Mouse (Mus musculus) heart, embryonic 10.5 days (tissue): ENCODE data around the gene Pkp4. TPM values are rescaled to one million over a fixed set of nuclear protein-coding genes. Genes with fewer than 3 reads are reported as not detected.

Experiments used
- DNase-seq: peaks from one replicate; pipeline ENCODE4 v3.0.0-alpha.2; 2017; ENCODE audit warnings: low spot score
- H3K27ac ChIP-seq: fragments of 300-500 bp; sonication (generic); 2 replicates; pipeline ENCODE4 v1.5.1; 2016; ENCODE audit warnings: mild to moderate bottlenecking
- H3K27me3 ChIP-seq: fragments of 300-500 bp; sonication (generic); 2 replicates; pipeline ENCODE4 v1.6.1; 2016; ENCODE audit warnings: mild to moderate bottlenecking; ENCODE audit not compliant: poor library complexity, insufficient read depth, severe bottlenecking
- H3K36me3 ChIP-seq: fragments of 300-500 bp; sonication (generic); 2 replicates; pipeline ENCODE4 v1.6.1; 2016; ENCODE audit warnings: mild to moderate bottlenecking, moderate library complexity
- H3K4me1 ChIP-seq: fragments of 300-500 bp; sonication (generic); 2 replicates; pipeline ENCODE4 v1.6.1; 2016; ENCODE audit warnings: mild to moderate bottlenecking
- H3K4me3 ChIP-seq: fragments of 300-500 bp; sonication (generic); 2 replicates; pipeline ENCODE4 v1.5.1; 2016; ENCODE audit warnings: mild to moderate bottlenecking, moderate library complexity
- H3K9me3 ChIP-seq: fragments of 300-500 bp; sonication (generic); 2 replicates; pipeline ENCODE4 v1.6.1; 2016; ENCODE audit warnings: mild to moderate bottlenecking, moderate library complexity
- WGBS: fragments of 180-500 bp; shearing (Covaris S2); methylation state at CpG from one replicate; pipeline ENCODE4 v1.1.7; 2016; 5-methylcytosine and 5-hydroxymethylcytosine counted together
- polyA plus RNA-seq: library from polyadenylated mRNA; unstranded; fragments of >200 nt; fragmentation: Nextera tagmentation; extraction: Ambion mirVana; gene quantifications from 2 replicates; pipeline ENCODE4 v1.2.1, GENCODE M21; 2016

The Pkp4 gene
- polyA plus RNA-seq, 1 experiment from 2014 or later = 18.5 TPM

DNA sequence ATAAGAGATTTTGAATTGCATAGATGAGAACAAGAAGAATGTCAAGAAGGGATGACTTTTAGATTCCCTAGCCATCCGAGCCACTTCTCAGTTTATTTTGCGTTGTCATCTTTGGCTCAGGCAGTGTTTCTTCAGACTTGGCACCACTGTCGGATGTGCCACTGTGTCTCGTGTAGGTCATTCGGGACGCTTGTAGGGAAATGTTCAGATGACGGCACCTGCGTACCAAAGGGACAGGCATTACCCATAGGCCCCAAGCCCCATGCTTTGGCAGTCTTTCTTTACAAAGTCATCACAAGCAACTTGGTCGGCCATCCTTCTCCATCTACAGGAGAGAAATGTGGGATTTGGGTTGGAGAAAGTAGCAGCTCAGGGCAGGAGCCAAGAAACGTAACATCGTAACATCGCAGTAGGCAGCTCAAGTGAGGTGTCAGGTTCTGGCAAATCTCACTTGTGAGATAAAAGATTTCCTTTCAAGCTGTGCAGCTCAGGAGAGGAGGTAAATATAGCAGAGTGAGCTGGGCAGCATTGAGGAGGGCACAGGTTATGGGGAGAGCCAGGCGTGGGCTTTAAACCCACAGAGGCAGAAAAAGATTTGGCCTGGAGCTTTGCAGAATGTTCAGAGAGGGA lies 72.8 kb downstream of the Pkp4 start:
- H3K4me1 ChIP-seq = peaks cover 33% of the 10 kb centered on the region
- H3K4me3 ChIP-seq = no peak overlapping the region
- no peak for DNase-seq
- no peaks in the 10 kb centered on the region for H3K27me3 ChIP-seq
- no peaks in the 10 kb centered on the region for H3K9me3 ChIP-seq
- peak overlapping the region; percentile 47; the same call in 1 of the 2 replicates for H3K27ac ChIP-seq
- peaks cover 8% of the 10 kb centered on the region for H3K36me3 ChIP-seq
- 64% methylated on average over 13 of the region's 13 CpGs for WGBS

DNA sequence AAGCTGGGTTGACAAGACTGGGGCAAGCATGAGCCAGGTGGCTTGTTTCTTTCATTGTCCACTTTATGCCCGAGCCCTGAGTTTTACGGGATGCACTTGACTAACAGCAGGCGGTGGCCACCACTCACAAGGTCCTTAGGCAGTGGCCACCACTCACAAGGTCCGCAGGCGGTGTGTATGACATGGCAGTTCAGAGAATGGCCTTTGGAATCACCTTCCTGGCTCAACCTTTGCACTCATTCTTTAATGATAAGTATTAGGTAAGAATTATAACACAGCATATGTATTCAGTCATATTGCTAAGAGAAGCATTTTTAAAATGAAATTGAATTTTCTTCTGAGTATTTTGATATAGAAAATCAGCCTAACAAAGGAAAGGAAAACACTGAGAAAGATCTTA lies 73.3 kb downstream of the Pkp4 start:
- Histone ChIP-seq H3K27me3 (no peaks in the 10 kb centered on the region), H3K36me3 (peaks cover 8% of the 10 kb centered on the region), H3K27ac (peak overlapping the region; percentile 47; the same call in 1 of the 2 replicates), H3K4me3 (no peak overlapping the region), H3K4me1 (peaks cover 33% of the 10 kb centered on the region), H3K9me3 (no peaks in the 10 kb centered on the region)
- DNase-seq = no peak
- 59% methylated on average over 5 of the region's 5 CpGs for WGBS

DNA sequence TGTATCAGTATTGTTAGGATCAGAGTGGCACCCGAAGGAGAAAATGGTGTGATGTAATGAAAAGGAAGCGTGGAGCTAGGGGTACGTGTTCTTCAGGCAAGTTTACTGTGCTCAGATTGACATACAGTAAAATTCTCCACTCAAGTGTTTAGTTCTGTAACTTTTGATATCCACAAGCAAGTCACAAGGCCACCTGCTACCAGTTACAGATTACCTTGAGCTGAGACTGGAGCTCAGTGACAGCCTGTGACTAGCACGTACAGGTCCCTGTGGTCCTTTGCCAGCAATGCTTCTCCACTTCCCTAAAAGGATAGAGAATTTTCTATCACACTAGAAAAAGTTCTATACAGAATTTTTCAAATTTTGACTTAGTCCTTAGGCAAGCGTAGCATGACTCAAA lies 73.9 kb downstream of the Pkp4 start:
- Histone ChIP-seq H3K4me3 (no peak overlapping the region), H3K4me1 (peaks cover 28% of the 10 kb centered on the region), H3K27ac (no peak overlapping the region)

DNA sequence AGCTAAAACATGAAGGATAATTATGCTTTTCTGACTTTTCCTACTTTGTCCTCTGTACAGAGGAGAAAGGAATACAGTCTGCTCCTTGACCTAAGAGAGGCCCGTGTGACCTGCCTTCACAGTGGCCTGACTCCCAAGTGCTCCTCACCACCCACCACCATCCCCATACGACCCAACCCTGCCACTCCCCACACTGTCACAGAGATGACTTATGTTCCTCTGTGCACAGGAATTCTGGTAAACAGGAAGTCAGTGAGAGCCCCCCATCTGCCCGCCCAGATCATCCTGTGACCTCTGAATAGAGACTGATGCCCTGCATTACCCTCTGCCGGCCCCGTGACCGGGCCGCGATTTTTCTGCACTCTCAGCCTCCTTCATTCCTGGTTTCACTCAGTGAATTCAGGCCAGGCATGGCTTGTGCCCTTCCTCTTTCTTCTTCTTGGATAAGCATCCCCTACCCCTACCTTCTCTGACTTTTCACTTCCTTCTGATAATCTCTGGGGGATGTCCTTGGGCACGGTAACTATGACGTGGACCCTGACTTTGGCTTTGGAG lies 79.3 kb downstream of the Pkp4 start:
- Histone ChIP-seq H3K4me3 (no peak overlapping the region), H3K36me3 (peaks cover 17% of the 10 kb centered on the region), H3K9me3 (no peaks in the 10 kb centered on the region), H3K4me1 (peaks cover 11% of the 10 kb centered on the region; the same call in 1 of the 2 replicates), H3K27me3 (no peaks in the 10 kb centered on the region), H3K27ac (no peak overlapping the region)
- 88% methylated on average over 10 of the region's 10 CpGs for WGBS
- no peak for DNase-seq

More for the DNA sequence above, 73.9 kb downstream of the Pkp4 start:
- H3K27me3 ChIP-seq = no peaks in the 10 kb centered on the region
- H3K36me3 ChIP-seq = peaks cover 8% of the 10 kb centered on the region
- DNase-seq = no peak
- 89% methylated on average over 5 of the region's 5 CpGs for whole genome bisulfite sequencing
- no peaks in the 10 kb centered on the region for H3K9me3 ChIP-seq

DNA sequence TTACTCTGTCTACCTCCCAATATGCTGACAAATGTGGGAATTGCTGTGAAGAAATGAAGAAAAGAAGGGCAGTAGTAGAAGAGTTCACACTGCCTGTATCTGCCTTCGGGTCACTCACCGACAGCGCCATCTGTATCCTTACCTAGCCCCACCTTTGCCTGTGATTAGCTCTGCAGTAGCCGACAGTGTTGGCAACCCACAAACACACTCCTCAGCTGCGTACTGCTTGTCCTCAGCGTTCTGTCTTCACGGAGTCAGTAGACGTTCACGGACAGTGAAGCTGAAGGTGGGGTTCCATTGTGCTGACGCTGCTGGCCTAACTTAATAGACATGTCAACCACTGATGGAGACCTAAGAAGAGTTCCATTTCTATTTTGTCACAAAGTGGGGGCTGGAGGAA lies 81.5 kb downstream of the Pkp4 start:
- DNase-seq = no peak
- no peaks in the 10 kb centered on the region for H3K27me3 ChIP-seq
- H3K27ac ChIP-seq = no peak overlapping the region
- H3K4me1 ChIP-seq = peaks cover 8% of the 10 kb centered on the region; the same call in 1 of the 2 replicates
- 89% methylated on average over 10 of the region's 10 CpGs for WGBS
- no peaks in the 10 kb centered on the region for H3K9me3 ChIP-seq
- peaks cover 17% of the 10 kb centered on the region for H3K36me3 ChIP-seq
- no peak overlapping the region for H3K4me3 ChIP-seq

DNA sequence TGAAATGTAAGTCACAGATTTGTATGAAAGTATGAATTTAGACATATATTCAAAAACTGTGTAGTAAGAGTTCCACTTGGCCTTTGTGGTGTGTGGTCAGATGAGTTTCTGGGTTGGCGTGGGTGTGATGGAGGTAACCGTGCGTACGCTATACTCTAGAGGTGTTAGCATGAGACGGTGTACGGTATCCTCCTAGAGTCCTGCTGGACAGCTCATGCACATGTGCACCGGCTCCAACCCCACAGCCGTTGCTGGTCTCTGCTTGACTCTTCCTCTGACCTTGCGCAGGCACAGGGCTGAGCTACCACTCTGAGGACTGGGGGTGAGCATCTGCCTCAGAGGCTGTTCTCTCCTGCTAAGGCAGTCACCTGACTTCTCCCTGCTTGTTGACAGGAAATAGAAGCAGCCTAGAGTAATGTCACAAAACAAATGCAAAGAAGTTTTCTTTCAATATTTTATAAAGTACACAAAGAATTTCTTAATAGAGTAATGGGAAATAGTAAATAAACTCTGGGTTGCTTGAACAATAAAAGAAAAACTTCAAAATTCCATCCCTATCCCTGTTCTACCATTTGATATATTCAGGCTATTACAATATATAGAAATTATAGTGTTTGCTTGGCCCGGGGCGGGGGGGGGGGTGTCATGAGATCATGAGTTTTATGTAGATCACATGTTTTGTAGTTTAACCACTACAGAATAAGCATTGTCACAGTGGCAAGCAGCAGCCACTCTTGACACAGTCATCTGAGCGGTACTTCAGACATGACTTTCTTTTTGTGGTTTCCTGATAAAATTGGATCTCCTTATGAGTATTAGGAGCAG lies 83.8 kb downstream of the Pkp4 start:
- Histone ChIP-seq H3K27me3 (no peaks in the 10 kb centered on the region), H3K36me3 (peaks cover 15% of the 10 kb centered on the region), H3K27ac (no peak overlapping the region), H3K4me3 (no peak overlapping the region), H3K4me1 (peaks cover 8% of the 10 kb centered on the region; the same call in 1 of the 2 replicates), H3K9me3 (no peaks in the 10 kb centered on the region)
- no peak for DNase-seq
- 91% methylated on average over 12 of the region's 12 CpGs for WGBS

DNA sequence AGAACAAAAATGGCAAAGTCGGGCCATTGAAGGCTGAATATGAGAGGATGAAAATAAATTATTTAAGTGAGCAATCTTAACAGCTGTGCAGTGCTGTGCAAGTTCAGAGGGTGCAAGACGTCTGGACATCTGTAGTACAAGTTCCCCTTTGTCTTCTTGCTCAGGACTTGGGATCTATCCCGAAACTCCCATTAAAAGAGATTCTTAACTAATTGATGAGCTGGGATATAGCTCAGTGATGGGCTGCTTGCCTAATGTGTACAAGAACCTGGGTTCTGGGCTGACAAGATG lies 84.4 kb downstream of the Pkp4 start:
- H3K27me3 ChIP-seq = no peaks in the 10 kb centered on the region
- no peak overlapping the region for H3K4me3 ChIP-seq
- H3K27ac ChIP-seq = no peak overlapping the region
- no peaks in the 10 kb centered on the region for H3K9me3 ChIP-seq
- DNase-seq = no peak
- peaks cover 11% of the 10 kb centered on the region for H3K36me3 ChIP-seq
- H3K4me1 ChIP-seq = peaks cover 4% of the 10 kb centered on the region; the same call in 1 of the 2 replicates
- WGBS = 93% methylated on average over 3 of the region's 3 CpGs

DNA sequence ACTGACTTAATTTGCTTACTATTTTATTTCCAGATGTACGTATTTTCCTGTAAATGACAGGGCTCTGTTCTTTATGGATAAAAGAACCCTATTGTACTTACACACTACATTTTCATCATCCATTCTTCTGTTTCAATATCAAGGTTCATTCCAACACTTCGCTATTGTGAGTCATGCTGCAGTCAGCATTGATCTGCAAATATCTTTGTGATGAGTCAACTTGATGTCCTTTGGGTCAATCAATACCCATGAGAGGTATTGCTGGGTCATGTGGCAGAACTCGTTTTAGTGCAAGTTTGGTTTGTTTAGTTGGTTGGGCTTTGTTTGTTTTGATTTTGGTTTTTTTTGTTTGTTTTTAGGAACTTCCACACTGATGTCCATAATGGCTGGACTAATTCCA lies 88.2 kb downstream of the Pkp4 start:
- peaks cover 2% of the 10 kb centered on the region; the same call in 1 of the 2 replicates for H3K36me3 ChIP-seq
- H3K27me3 ChIP-seq = no peaks in the 10 kb centered on the region
- WGBS = 82% methylated on average over 3 of the region's 3 CpGs
- no peaks in the 10 kb centered on the region for H3K9me3 ChIP-seq
- H3K4me1 ChIP-seq = no peaks in the 10 kb centered on the region
- no peak for DNase-seq
- no peak overlapping the region for H3K27ac ChIP-seq
- H3K4me3 ChIP-seq = no peak overlapping the region

DNA sequence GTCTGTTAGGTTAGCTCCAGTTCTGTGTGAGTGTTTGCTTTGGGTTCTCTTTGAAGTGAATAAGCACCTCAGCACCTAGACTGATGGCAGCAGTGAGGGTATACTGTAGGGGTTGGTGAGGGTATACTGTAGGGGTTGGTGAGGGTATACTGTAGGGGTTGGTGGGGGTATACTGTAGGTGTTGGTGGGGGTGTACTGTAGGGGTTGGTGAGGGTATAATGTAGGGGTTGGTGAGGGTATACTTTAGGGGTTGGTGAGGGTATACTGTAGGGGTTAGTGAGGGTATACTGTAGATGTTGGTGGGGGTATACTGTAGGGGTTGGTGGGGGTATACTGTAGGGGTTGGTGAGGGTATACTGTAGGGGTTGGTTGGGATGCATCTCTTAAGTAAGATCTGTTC lies 92.2 kb downstream of the Pkp4 start:
- Histone ChIP-seq H3K9me3 (no peaks in the 10 kb centered on the region), H3K27me3 (no peaks in the 10 kb centered on the region), H3K4me1 (no peaks in the 10 kb centered on the region), H3K27ac (no peak overlapping the region), H3K4me3 (no peak overlapping the region), H3K36me3 (no peaks in the 10 kb centered on the region)
- no peak for DNase-seq

DNA sequence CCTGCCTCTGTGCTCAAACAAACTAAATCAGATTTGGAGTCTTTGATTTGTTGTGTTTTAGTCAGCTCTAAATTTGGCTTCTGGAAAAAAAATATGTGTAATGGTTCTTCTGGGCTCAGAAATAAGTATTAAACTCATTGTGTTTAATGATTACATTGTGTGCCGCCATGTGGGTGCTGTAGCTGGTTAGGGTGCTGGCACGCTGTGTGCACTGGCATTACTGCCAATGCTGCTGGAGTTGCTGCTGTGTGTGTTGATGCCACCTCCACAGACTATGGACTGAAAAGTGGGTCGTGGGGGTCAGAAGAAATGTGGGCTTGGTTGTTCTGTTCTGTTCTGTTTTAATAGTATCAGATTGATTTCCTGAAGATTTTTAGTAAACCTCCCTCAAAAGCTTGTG lies 92.8 kb downstream of the Pkp4 start:
- no peaks in the 10 kb centered on the region for H3K36me3 ChIP-seq
- no peaks in the 10 kb centered on the region for H3K4me1 ChIP-seq
- H3K9me3 ChIP-seq = no peaks in the 10 kb centered on the region
- WGBS = 92% methylated on average over 3 of the region's 3 CpGs
- H3K27ac ChIP-seq = no peak overlapping the region
- H3K4me3 ChIP-seq = no peak overlapping the region
- no peak for DNase-seq
- H3K27me3 ChIP-seq = no peaks in the 10 kb centered on the region

DNA sequence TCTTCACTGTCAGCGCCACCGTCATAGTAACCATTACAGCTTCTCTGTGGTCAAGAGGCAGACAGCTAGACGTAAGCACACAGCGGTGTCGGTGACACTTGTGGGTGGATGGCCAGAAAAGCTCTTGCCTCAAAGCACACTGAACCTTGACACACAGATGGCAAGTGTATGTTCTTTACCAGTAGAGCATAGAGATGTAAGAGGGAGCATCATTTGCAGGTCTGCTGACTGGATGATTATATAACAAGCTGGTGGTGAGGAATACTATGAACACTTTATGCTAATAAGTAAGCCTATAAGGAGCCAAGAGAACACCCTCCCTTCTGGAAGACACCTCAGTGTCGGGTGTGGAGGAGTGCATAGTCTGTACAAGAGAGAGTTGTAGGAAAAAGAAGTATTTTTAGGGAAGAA lies 98.2 kb downstream of the Pkp4 start:
- H3K27ac ChIP-seq = no peak overlapping the region
- H3K9me3 ChIP-seq = no peaks in the 10 kb centered on the region
- H3K27me3 ChIP-seq = no peaks in the 10 kb centered on the region
- no peak for DNase-seq
- 0 out of 2 replicates have a peak, but pooled peaks cover 4% of the 10 kb centered on the region for H3K36me3 ChIP-seq
- no peaks in the 10 kb centered on the region for H3K4me1 ChIP-seq
- no peak overlapping the region for H3K4me3 ChIP-seq
- WGBS = 73% methylated on average over 6 of the region's 6 CpGs

DNA sequence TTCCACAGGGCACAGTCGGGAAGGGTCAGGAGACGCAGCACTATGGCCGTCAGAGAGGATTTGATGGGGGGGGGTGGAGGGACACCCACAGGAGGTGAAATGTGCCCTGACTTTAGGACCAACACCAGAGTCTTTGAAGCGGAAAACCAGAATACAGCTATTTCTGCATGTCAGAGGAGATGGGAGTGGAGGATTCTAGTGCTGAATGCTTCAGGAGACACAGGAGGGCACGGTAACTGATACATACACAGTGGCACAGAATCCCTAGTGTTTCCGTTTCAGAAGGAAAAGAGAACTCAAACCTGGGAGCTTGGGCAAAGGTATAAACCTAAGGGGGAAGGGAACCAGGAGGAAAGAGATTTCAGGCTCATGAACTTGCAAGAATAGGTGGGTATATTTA lies 98.7 kb downstream of the Pkp4 start:
- no peak overlapping the region for H3K4me3 ChIP-seq
- no peak for DNase-seq
- no peaks in the 10 kb centered on the region for H3K27me3 ChIP-seq
- H3K9me3 ChIP-seq = no peaks in the 10 kb centered on the region
- H3K36me3 ChIP-seq = 0 out of 2 replicates have a peak, but pooled peaks cover 4% of the 10 kb centered on the region
- H3K27ac ChIP-seq = no peak overlapping the region
- 87% methylated on average over 6 of the region's 6 CpGs for WGBS
- no peaks in the 10 kb centered on the region for H3K4me1 ChIP-seq

DNA sequence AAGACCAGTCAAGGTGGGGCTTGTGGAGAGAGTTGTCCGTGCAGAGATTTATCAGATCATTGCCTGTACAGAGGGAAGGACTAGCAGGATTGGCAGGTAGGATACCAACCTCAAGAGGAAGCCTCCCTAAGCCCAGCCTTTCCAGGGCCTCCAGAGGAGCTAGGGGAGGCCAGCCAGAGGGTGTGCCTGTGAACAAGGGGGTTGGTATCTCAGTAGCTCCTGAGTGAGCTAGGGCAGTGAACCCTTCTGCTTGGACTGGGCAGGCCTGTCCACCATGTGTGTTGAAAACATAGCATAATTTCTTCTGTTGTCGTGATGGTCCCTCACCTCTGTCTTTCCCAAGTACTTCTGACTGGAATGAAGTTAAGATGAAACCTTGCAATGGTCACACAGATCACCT lies 100.6 kb downstream of the Pkp4 start:
- Histone ChIP-seq H3K27me3 (no peaks in the 10 kb centered on the region), H3K9me3 (no peaks in the 10 kb centered on the region), H3K36me3 (0 out of 2 replicates have a peak, but pooled peaks cover 4% of the 10 kb centered on the region), H3K4me3 (no peak overlapping the region), H3K27ac (no peak overlapping the region), H3K4me1 (peaks cover 7% of the 10 kb centered on the region)
- 82% methylated on average over 2 of the region's 2 CpGs for WGBS
- no peak for DNase-seq
